ENCODE assay signal across 8 mouse cellular contexts in the genomic region with DNA sequence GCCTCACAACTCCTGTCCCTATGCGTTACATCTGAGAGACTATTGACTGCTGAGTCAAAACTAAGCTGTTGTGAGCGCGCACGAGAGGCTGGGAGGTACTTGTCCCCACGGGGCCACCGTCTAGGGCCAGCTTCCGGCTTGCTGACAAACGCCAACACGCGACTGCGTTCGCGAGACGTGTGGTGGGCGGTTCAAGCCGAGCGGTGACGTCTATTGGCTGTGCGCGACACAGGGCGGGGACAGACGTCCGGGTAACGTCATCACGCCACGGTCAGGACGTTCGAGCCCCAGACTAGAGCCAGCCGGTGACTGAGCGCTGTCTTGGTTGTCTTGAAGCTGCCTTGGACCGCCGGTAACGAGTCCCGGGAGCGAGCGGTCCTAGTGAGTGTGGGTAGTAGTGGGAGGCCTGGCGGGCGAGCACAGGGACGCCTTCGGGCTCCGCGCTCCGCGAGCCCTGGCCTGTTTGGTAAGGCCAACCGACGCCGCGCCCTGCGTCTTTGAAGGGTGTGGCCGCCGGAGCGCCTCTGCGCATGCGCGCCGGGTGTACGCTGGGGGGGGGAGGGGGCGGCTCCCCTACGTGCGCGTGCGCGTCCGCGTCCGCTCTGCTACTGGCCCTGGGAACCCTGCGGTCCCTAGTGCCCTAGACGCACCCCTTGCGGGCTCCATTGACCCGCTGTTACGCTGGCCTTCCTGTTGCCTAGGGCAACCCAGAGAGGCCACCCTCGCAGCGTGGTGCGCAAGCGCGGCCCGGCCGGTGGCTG. TPM values are rescaled to one million over a fixed set of nuclear protein-coding genes. Genes with fewer than 3 reads are reported as not detected.
DNase-seq lines count a peak whose midpoint lies in the region; ATAC-seq and TF ChIP-seq lines count a peak whose summit lies in the region.

A gene (plus strand): TSS at position 269 of the 761 bp plus-strand sequence.

- POLR2A ChIA-PET in Patski (lab: Charles Lee), result interaction anchor here (0.7 to 0.9 kb wide), 3 partner anchors 11 to 877 kb away, joined by 3 read pairs; a partner anchor contains a TSS

- peaks cover 58% of the 10 kb centered on the region for H3K36me3 ChIP-seq in hindbrain, embryonic 13.5 days

- no peaks in the 10 kb centered on the region for H3K27me3 ChIP-seq in Patski
- no peaks in the 10 kb centered on the region for H3K27me3 ChIP-seq in hindbrain, embryonic 13.5 days

- peaks cover 45% of the 10 kb centered on the region for H3K4me1 ChIP-seq in hindbrain, embryonic 13.5 days (replicated peaks)

- under 1% methylated on average over 71 of the region's 78 CpGs for WGBS in hindbrain, embryonic 13.5 days

- DNase-seq in Patski (ENCODE audit: low read depth, low spot score), result peak; percentile 88
- peak; percentile 98 to 99 for DNase-seq in cerebellum, postnatal 14 days
- peak; percentile 99 for DNase-seq in frontal cortex, postnatal 14 days (ENCODE audit: low spot score in 2 of 2)
- peak; percentile 97 to 99 for DNase-seq in layer of hippocampus, postnatal 25 days (ENCODE audit: extremely low spot score in 1 of 2, low spot score in 1 of 2)
- DNase-seq in lung, postnatal 25 days (ENCODE audit: low spot score), result peak; percentile 99
- peak; percentile 98 for DNase-seq in retina, embryonic 14.5 days (ENCODE audit: low spot score)
- DNase-seq in thymus, postnatal 4 days, result peak; percentile 97

- CTCF ChIA-PET in Patski (lab: Charles Lee), result interaction anchor here (1.0 to 3.3 kb wide), 4 partner anchors 9 to 292 kb away, joined by 3 to 11 read pairs (median 4); no protein-coding TSS in a partner anchor

- peak; percentile 93 for ATAC-seq in Patski
- ATAC-seq in hindbrain, embryonic 13.5 days (ENCODE audit: low FRiP score), result peak; percentile 99

- TF ChIP-seq CTCF in Patski (IDR thresholded peaks at IDR 0.05), result no peak

- peak within 1 kb of the TSS; percentile 98 for H3K27ac ChIP-seq in hindbrain, embryonic 13.5 days

- H3K9ac ChIP-seq in hindbrain, embryonic 13.5 days, result peak within 1 kb of the TSS; percentile 89

- H3K9me3 ChIP-seq in hindbrain, embryonic 13.5 days, result no peaks in the 10 kb centered on the region

- in situ Hi-C loops in Patski (cut with MboI; ENCODE audit: low pct_unique_long_range_greater_than_20kb), result loop anchor here (10.0 kb wide), 1 partner anchor 442 kb away; a partner anchor contains a TSS

- peak within 1 kb of the TSS; percentile 88 for H3K4me2 ChIP-seq in hindbrain, embryonic 13.5 days

- H3K4me3 ChIP-seq in hindbrain, embryonic 13.5 days, result peak within 1 kb of the TSS; percentile 82

RNA-seq across cellular contexts. Expression of the gene that starts here (rescaled TPM):
- polyA plus RNA-seq in Patski (2021), result 92.8 TPM
- 77.0 and 79.4 TPM in 2 replicates for polyA plus RNA-seq in hindbrain, embryonic 13.5 days (2015; fragmentation: Nextera tagmentation; extraction: Ambion mirVana)
- 100 to 1,000 TPM; 109 to 181 TPM for total RNA-seq in layer of hippocampus, postnatal 25 days (2021)

Comparison
In these comparisons a context has a peak if more than half of its experiments do, and no peak if none do; other contexts are left out.
1. Peak in every context shown above with its lines: DNase-seq, ATAC-seq, H3K4me3 ChIP-seq and H3K27ac ChIP-seq.